Mouse (Mus musculus): ENCODE results near the gene Nprl3. TPM values are rescaled to one million over a fixed set of nuclear protein-coding genes. Genes with fewer than 3 reads are reported as not detected.
"Not testable (repeated sequence)": the region's sequence is repeated elsewhere in the genome, so short reads cannot be mapped to it uniquely, and the experiment has no call there.

The Nprl3 gene
- polyA plus RNA-seq, 1 experiment = 5.8 TPM

GRCm38 (mm10) chr11:32300279-32301267 is 33.1 kb upstream of the Nprl3 start:
- Histone ChIP-seq H3K4me1 (ENCODE audit: control insufficient read depth) (peaks cover 42% of the 10 kb centered on the region), H3K4me3 (replicated peaks) (peak overlapping the region; percentile 67), H3K9me3 (ENCODE audit: control insufficient read depth, low read length) (no peaks in the 10 kb centered on the region), H3K27me3 (ENCODE audit: control insufficient read depth) (peaks cover 16% of the 10 kb centered on the region), H3K36me3 (ENCODE audit: control insufficient read depth) (peaks cover 59% of the 10 kb centered on the region)
- TF ChIP-seq GATA1 (IDR thresholded peaks at IDR 0.05; ENCODE audit: low read length) (no peak), TAL1 (IDR thresholded peaks at IDR 0.05; ENCODE audit: low read length) (no peak)

GRCm38 (mm10) chr11:32299865-32300264 is 32.4 kb upstream of the Nprl3 start, which contains the start of gene Hbq1a:
TSS of gene Hbq1a (plus strand) at chr11:32300069.
- peak within 1 kb of the TSS; percentile 67 for H3K4me3 ChIP-seq (replicated peaks)

GRCm38 (mm10) chr11:32298532-32298918 is 31.0 kb upstream of the Nprl3 start:
- Histone ChIP-seq H3K27me3 (ENCODE audit: control insufficient read depth) (peaks cover 16% of the 10 kb centered on the region), H3K4me1 (ENCODE audit: control insufficient read depth) (peaks cover 52% of the 10 kb centered on the region), H3K4me3 (replicated peaks) (peak overlapping the region; percentile 65)

More at GRCm38 (mm10) chr11:32299865-32300264, 32.4 kb upstream of the Nprl3 start, which contains the start of gene Hbq1a:
- H3K27me3 ChIP-seq (ENCODE audit: control insufficient read depth) = peaks cover 16% of the 10 kb centered on the region
- H3K4me1 ChIP-seq (ENCODE audit: control insufficient read depth) = peaks cover 47% of the 10 kb centered on the region
- H3K36me3 ChIP-seq (ENCODE audit: control insufficient read depth) = peaks cover 59% of the 10 kb centered on the region
- not testable (repeated sequence) for H3K9me3 ChIP-seq (ENCODE audit: control insufficient read depth, low read length)

GRCm38 (mm10) chr11:32297866-32298531 is 30.5 kb upstream of the Nprl3 start:
- peaks cover 56% of the 10 kb centered on the region for H3K36me3 ChIP-seq (ENCODE audit: control insufficient read depth)
- H3K4me1 ChIP-seq (ENCODE audit: control insufficient read depth) = peaks cover 51% of the 10 kb centered on the region
- H3K9me3 ChIP-seq (ENCODE audit: control insufficient read depth, low read length) = no peaks in the 10 kb centered on the region
- H3K4me3 ChIP-seq (replicated peaks) = peak overlapping the region; percentile 65
- peaks cover 14% of the 10 kb centered on the region for H3K27me3 ChIP-seq (ENCODE audit: control insufficient read depth)
- TF ChIP-seq TAL1 (IDR thresholded peaks at IDR 0.05; ENCODE audit: low read length) = no peak

More at GRCm38 (mm10) chr11:32298532-32298918, 31.0 kb upstream of the Nprl3 start:
- Histone ChIP-seq H3K9me3 (ENCODE audit: control insufficient read depth, low read length) (no peaks in the 10 kb centered on the region), H3K36me3 (ENCODE audit: control insufficient read depth) (peaks cover 59% of the 10 kb centered on the region)
- peak; percentile 36 for TF ChIP-seq GATA1 (IDR thresholded peaks at IDR 0.05; ENCODE audit: low read length)
- no peak for TF ChIP-seq TAL1 (IDR thresholded peaks at IDR 0.05; ENCODE audit: low read length)

GRCm38 (mm10) chr11:32297417-32297816 is 29.9 kb upstream of the Nprl3 start:
- H3K4me1 ChIP-seq (ENCODE audit: control insufficient read depth) = peaks cover 51% of the 10 kb centered on the region
- H3K36me3 ChIP-seq (ENCODE audit: control insufficient read depth) = peaks cover 55% of the 10 kb centered on the region
- H3K27me3 ChIP-seq (ENCODE audit: control insufficient read depth) = peaks cover 11% of the 10 kb centered on the region
- H3K4me3 ChIP-seq (replicated peaks) = peak overlapping the region; percentile 65
- not testable (repeated sequence) for H3K9me3 ChIP-seq (ENCODE audit: control insufficient read depth, low read length)

- H3K36me3 ChIP-seq (ENCODE audit: control insufficient read depth) = peaks cover 55% of the 10 kb centered on the region
- not testable (repeated sequence) for H3K9me3 ChIP-seq (ENCODE audit: control insufficient read depth, low read length); H3K27me3 ChIP-seq (ENCODE audit: control insufficient read depth)
- peak within 1 kb of the TSS; percentile 65 for H3K4me3 ChIP-seq (replicated peaks)
- H3K4me1 ChIP-seq (ENCODE audit: control insufficient read depth) = peaks cover 52% of the 10 kb centered on the region
Measured at GRCm38 (mm10) chr11:32296203-32296602, 28.7 kb upstream of the Nprl3 start, which contains the start of gene Hba-a2. TSS of gene Hba-a2 (plus strand) at chr11:32296489.

GRCm38 (mm10) chr11:32293479-32293878 is 26.0 kb upstream of the Nprl3 start:
- not testable (repeated sequence) for H3K27me3 ChIP-seq (ENCODE audit: control insufficient read depth); H3K9me3 ChIP-seq (ENCODE audit: control insufficient read depth, low read length)
- peaks cover 73% of the 10 kb centered on the region for H3K36me3 ChIP-seq (ENCODE audit: control insufficient read depth)
- peak overlapping the region; percentile 58 for H3K4me3 ChIP-seq (replicated peaks)
- H3K4me1 ChIP-seq (ENCODE audit: control insufficient read depth) = peaks cover 65% of the 10 kb centered on the region

- peak overlapping the region; percentile 32 for H3K4me3 ChIP-seq (replicated peaks)
- H3K27me3 ChIP-seq (ENCODE audit: control insufficient read depth); H3K9me3 ChIP-seq (ENCODE audit: control insufficient read depth, low read length): not testable (repeated sequence)
- peaks cover 70% of the 10 kb centered on the region for H3K4me1 ChIP-seq (ENCODE audit: control insufficient read depth)
- peaks cover 72% of the 10 kb centered on the region for H3K36me3 ChIP-seq (ENCODE audit: control insufficient read depth)
Measured at GRCm38 (mm10) chr11:32292819-32293218, 25.3 kb upstream of the Nprl3 start.

- TF ChIP-seq GATA1 (IDR thresholded peaks at IDR 0.05; ENCODE audit: low read length) (no peak), TAL1 (IDR thresholded peaks at IDR 0.05; ENCODE audit: low read length) (no peak)
- Histone ChIP-seq H3K4me1 (ENCODE audit: control insufficient read depth) (peaks cover 65% of the 10 kb centered on the region), H3K27me3 (ENCODE audit: control insufficient read depth) (no peaks in the 10 kb centered on the region; the same call in 1 of the 2 replicates), H3K9me3 (ENCODE audit: control insufficient read depth, low read length) (no peaks in the 10 kb centered on the region), H3K4me3 (replicated peaks) (peak overlapping the region; percentile 70), H3K36me3 (ENCODE audit: control insufficient read depth) (peaks cover 70% of the 10 kb centered on the region)
Measured at GRCm38 (mm10) chr11:32287493-32287825, 20.0 kb upstream of the Nprl3 start.

- Histone ChIP-seq H3K36me3 (ENCODE audit: control insufficient read depth) (peaks cover 64% of the 10 kb centered on the region), H3K4me3 (replicated peaks) (peak within 1 kb of the TSS; percentile 70), H3K4me1 (ENCODE audit: control insufficient read depth) (peaks cover 65% of the 10 kb centered on the region)
- not testable (repeated sequence) for H3K27me3 ChIP-seq (ENCODE audit: control insufficient read depth); H3K9me3 ChIP-seq (ENCODE audit: control insufficient read depth, low read length)
Measured at GRCm38 (mm10) chr11:32286695-32287492, 19.4 kb upstream of the Nprl3 start, which contains the start of gene Hbq1b. TSS of gene Hbq1b (plus strand) at chr11:32286965.

GRCm38 (mm10) chr11:32285887-32286286 is 18.4 kb upstream of the Nprl3 start:
- H3K9me3 ChIP-seq (ENCODE audit: control insufficient read depth, low read length); H3K27me3 ChIP-seq (ENCODE audit: control insufficient read depth): not testable (repeated sequence)
- Histone ChIP-seq H3K4me1 (ENCODE audit: control insufficient read depth) (peaks cover 65% of the 10 kb centered on the region), H3K36me3 (ENCODE audit: control insufficient read depth) (peaks cover 54% of the 10 kb centered on the region), H3K4me3 (replicated peaks) (peak overlapping the region; percentile 67)

Measured in erythroblast, embryonic 14.5 days (primary cell).